In genomic region chr17:47903846-47904680, GRCm38 (mm10) we compare ENCODE assay signal across 13 mouse cellular contexts. TPM values are rescaled to one million over a fixed set of nuclear protein-coding genes. Genes with fewer than 3 reads are reported as not detected.
A peak's percentile ranks its signal among the peaks of the same experiment; 100 is the strongest.
DNase-seq lines count a peak whose midpoint lies in the region; ATAC-seq and TF ChIP-seq lines count a peak whose summit lies in the region.
"Had no signal": no experiment of that assay in that cellular context is flagged by ENCODE, and none has a peak within 500 bp of the region (broad histone marks: within the 10 kb centered on the region; RNA-seq: fewer than 3 reads in every experiment).

No protein-coding gene starts in this region.

- no peaks in the 10 kb centered on the region for H3K27me3 ChIP-seq in kidney, embryonic 15.5 days
- H3K27me3 ChIP-seq in embryonic facial prominence, embryonic 11.5 days (ENCODE audit: control insufficient read depth, insufficient read depth, low read length) = no peaks in the 10 kb centered on the region
- peaks cover 80% of the 10 kb centered on the region for H3K27me3 ChIP-seq in hindbrain, embryonic 13.5 days
- H3K27me3 ChIP-seq in midbrain, embryonic 15.5 days (replicated peaks) = peaks cover 9% of the 10 kb centered on the region
- H3K27me3 ChIP-seq in thymus, adult 2 months (ENCODE audit: control insufficient read depth, insufficient read depth, low read length) = no peaks in the 10 kb centered on the region

- no peak for TF ChIP-seq POLR2A in thymus, adult 2 months (IDR thresholded peaks at IDR 0.05; ENCODE audit: control insufficient read depth, extremely low read depth, insufficient read depth, low read length, poor library complexity)

- H3K4me2 ChIP-seq in kidney, embryonic 15.5 days = peak overlapping the region; percentile 44
- H3K4me2 ChIP-seq in embryonic facial prominence, embryonic 11.5 days (ENCODE audit: low read depth, low read length) = peak overlapping the region; percentile 19
- H3K4me2 ChIP-seq in hindbrain, embryonic 13.5 days = peak overlapping the region; percentile 46
- H3K4me2 ChIP-seq in midbrain, embryonic 15.5 days = peak overlapping the region; percentile 39

- no peak for TF ChIP-seq CTCF in thymus, adult 2 months (IDR thresholded peaks at IDR 0.05; ENCODE audit: borderline replicate concordance, control insufficient read depth, extremely low read depth, insufficient read depth, low read length, poor library complexity)

- peaks cover 39% of the 10 kb centered on the region for H3K36me3 ChIP-seq in kidney, embryonic 15.5 days
- peaks cover 7% of the 10 kb centered on the region for H3K36me3 ChIP-seq in embryonic facial prominence, embryonic 11.5 days (replicated peaks; ENCODE audit: control insufficient read depth, insufficient read depth, low read depth, low read length)
- no peaks in the 10 kb centered on the region for H3K36me3 ChIP-seq in hindbrain, embryonic 13.5 days
- H3K36me3 ChIP-seq in midbrain, embryonic 15.5 days (replicated peaks) = no peaks in the 10 kb centered on the region
- H3K36me3 ChIP-seq in thymus, adult 2 months (ENCODE audit: control insufficient read depth, insufficient read depth, low read length) = peaks cover 11% of the 10 kb centered on the region

- H3K4me1 ChIP-seq in kidney, embryonic 15.5 days = peaks cover 52% of the 10 kb centered on the region
- H3K4me1 ChIP-seq in embryonic facial prominence, embryonic 11.5 days (ENCODE audit: control insufficient read depth, insufficient read depth, low read length) = peaks cover 29% of the 10 kb centered on the region
- peaks cover 41% of the 10 kb centered on the region for H3K4me1 ChIP-seq in hindbrain, embryonic 13.5 days (replicated peaks)
- H3K4me1 ChIP-seq in midbrain, embryonic 15.5 days = peaks cover 32% of the 10 kb centered on the region
- peaks cover 8% of the 10 kb centered on the region for H3K4me1 ChIP-seq in thymus, adult 2 months (replicated peaks; ENCODE audit: control insufficient read depth, insufficient read depth, low read length)

- 25% methylated on average over 35 of the region's 35 CpGs for WGBS in kidney, embryonic 15.5 days
- 24% methylated on average over 35 of the region's 35 CpGs for WGBS in embryonic facial prominence, embryonic 11.5 days
- 26% methylated on average over 35 of the region's 35 CpGs for WGBS in hindbrain, embryonic 13.5 days
- 26% methylated on average over 35 of the region's 35 CpGs for WGBS in midbrain, embryonic 15.5 days
- 96% methylated on average over 35 of the region's 35 CpGs for WGBS in thymus, adult 2 months

- H3K9ac ChIP-seq in kidney, embryonic 15.5 days = no peak overlapping the region
- H3K9ac ChIP-seq in embryonic facial prominence, embryonic 11.5 days (replicated peaks; ENCODE audit: low read length) = peak overlapping the region; percentile 34; the same call in 1 of the 2 replicates
- H3K9ac ChIP-seq in hindbrain, embryonic 13.5 days = 0 out of 2 replicates have a peak overlapping the region, but pooled peaks have one; percentile 39
- H3K9ac ChIP-seq in midbrain, embryonic 15.5 days = no peak overlapping the region; the same call in 1 of the 2 replicates

- ATAC-seq in kidney, embryonic 15.5 days (replicated peaks; ENCODE audit: low FRiP score) = no peak
- ATAC-seq in embryonic facial prominence, embryonic 11.5 days (replicated peaks; ENCODE audit: insufficient number of reproducible peaks, low FRiP score, low TSS enrichment, low read depth) = no peak
- no peak for ATAC-seq in hindbrain, embryonic 13.5 days (ENCODE audit: low FRiP score)
- ATAC-seq in midbrain, embryonic 15.5 days (replicated peaks) = no peak
- ATAC-seq: CD4-positive, CD25-positive, alpha-beta regulatory T cell, adult 4 months had no signal

- no peak overlapping the region for H3K27ac ChIP-seq in kidney, embryonic 15.5 days
- no peak overlapping the region for H3K27ac ChIP-seq in embryonic facial prominence, embryonic 11.5 days (replicated peaks; ENCODE audit: low read depth, low read length)
- no peak overlapping the region for H3K27ac ChIP-seq in hindbrain, embryonic 13.5 days
- H3K27ac ChIP-seq in midbrain, embryonic 15.5 days = no peak overlapping the region
- no peak overlapping the region for H3K27ac ChIP-seq in thymus, adult 2 months (ENCODE audit: control insufficient read depth, insufficient read depth, low read length)
- H3K27ac ChIP-seq: macrophage had no signal

- no peak overlapping the region for H3K4me3 ChIP-seq in kidney, embryonic 15.5 days (replicated peaks)
- no peak overlapping the region for H3K4me3 ChIP-seq in embryonic facial prominence, embryonic 11.5 days (ENCODE audit: low read depth, low read length)
- H3K4me3 ChIP-seq in hindbrain, embryonic 13.5 days = peak overlapping the region; percentile 23
- peak overlapping the region; percentile 20; the same call in 1 of the 2 replicates for H3K4me3 ChIP-seq in midbrain, embryonic 15.5 days
- no peak overlapping the region for H3K4me3 ChIP-seq in thymus, adult 2 months (ENCODE audit: control insufficient read depth, insufficient read depth, low read length)

- no peak for DNase-seq in kidney, adult 8-10 months
- no peak for DNase-seq in embryonic facial prominence, embryonic 11.5 days (ENCODE audit: low spot score)
- no peak for DNase-seq in thymus, adult 2 months
- no peak for DNase-seq in cerebellum, postnatal 10 days
- DNase-seq in adrenal gland, adult 8-10 months = no peak
- DNase-seq: adrenal gland, postnatal 10 days; cerebellum, adult 9-11 months; retina, postnatal 1 day had no signal

- H3K9me3 ChIP-seq in kidney, embryonic 15.5 days (replicated peaks) = no peaks in the 10 kb centered on the region
- no peaks in the 10 kb centered on the region for H3K9me3 ChIP-seq in embryonic facial prominence, embryonic 11.5 days (replicated peaks; ENCODE audit: control insufficient read depth, low read length)
- no peaks in the 10 kb centered on the region for H3K9me3 ChIP-seq in hindbrain, embryonic 13.5 days
- H3K9me3 ChIP-seq in midbrain, embryonic 15.5 days = no peaks in the 10 kb centered on the region

RNA-seq across cellular contexts. Expression of gene Foxp4, which starts 20.4 kb away (rescaled TPM):
- 13.0 and 13.7 TPM in 2 replicates for polyA plus RNA-seq in kidney, embryonic 15.5 days (2015; fragmentation: Nextera tagmentation; extraction: Ambion mirVana)
- polyA plus RNA-seq in embryonic facial prominence, embryonic 11.5 days (2014; fragmentation: Nextera tagmentation; extraction: Ambion mirVana) = 29.0 and 32.4 TPM in 2 replicates
- polyA plus RNA-seq in hindbrain, embryonic 13.5 days (2015; fragmentation: Nextera tagmentation; extraction: Ambion mirVana) = 19.6 and 19.9 TPM in 2 replicates
- 43.3 and 46.6 TPM in 2 replicates for polyA plus RNA-seq in midbrain, embryonic 15.5 days (2015; fragmentation: Nextera tagmentation; extraction: Ambion mirVana)
- 194 and 212 TPM in 2 replicates for polyA plus RNA-seq in thymus, adult 2 months (2012; rRNA removed)
- 10 to 100 TPM; 21.5 to 39.2 (median 31.0) TPM for total RNA-seq in adrenal gland, adult 8-10 months (2022)

Comparison
In these comparisons a context has a peak if more than half of its experiments do, and no peak if none do; other contexts are left out.
1. H3K4me3 ChIP-seq: peak in hindbrain, embryonic 13.5 days (single experiment) and midbrain, embryonic 15.5 days (single experiment); none in kidney, embryonic 15.5 days (single experiment), embryonic facial prominence, embryonic 11.5 days (single experiment) and thymus, adult 2 months (single experiment).
2. H3K9ac ChIP-seq: peak in embryonic facial prominence, embryonic 11.5 days (single experiment) and hindbrain, embryonic 13.5 days (single experiment); none in kidney, embryonic 15.5 days (single experiment) and midbrain, embryonic 15.5 days (single experiment).
3. Peak in every context shown above with its lines, with median percentiles within 50 percentile points of each other: H3K4me2 ChIP-seq.